Mouse (Mus musculus): ENCODE measurements around the gene Cabp1. TPM values are rescaled to one million over a fixed set of nuclear protein-coding genes. Genes with fewer than 3 reads are reported as not detected.
"Not testable (repeated sequence)": the region's sequence is repeated elsewhere in the genome, so short reads cannot be mapped to it uniquely, and the experiment has no call there.

The Cabp1 gene
- total RNA-seq, 2 experiments from 2014 or later = 309 to 312 TPM

- intact Hi-C loops (cut with DNase I) = loop anchor here (2.0 kb wide), 1 partner anchor 34 kb away; no protein-coding TSS in a partner anchor
- peak; percentile 99 to 100 for DNase-seq (ENCODE audit: low spot score in 2 of 2)
Observed at GRCm38 (mm10) chr5:115158040-115158983, 35.9 kb downstream of the Cabp1 start, which contains the start of gene Mlec. Gene Mlec, minus strand, starts transcription at chr5:115158179.

- DNase-seq (ENCODE audit: low spot score in 2 of 2) = no peak
- intact Hi-C loops (cut with DNase I) = no loop called here
Observed at GRCm38 (mm10) chr5:115156933-115157589, 37.1 kb downstream of the Cabp1 start.

- no peak for DNase-seq (ENCODE audit: low spot score in 2 of 2)
- intact Hi-C loops (cut with DNase I) = no loop called here
Observed at GRCm38 (mm10) chr5:115156401-115156800, 37.8 kb downstream of the Cabp1 start.

- no peak for DNase-seq (ENCODE audit: low spot score in 2 of 2)
- intact Hi-C loops (cut with DNase I) = no loop called here
Observed at GRCm38 (mm10) chr5:115155831-115156230, 38.4 kb downstream of the Cabp1 start.

GRCm38 (mm10) chr5:115155156-115155631, 39.0 kb downstream of the Cabp1 start:
- intact Hi-C loops (cut with DNase I) = no loop called here
- no peak for DNase-seq (ENCODE audit: low spot score in 2 of 2)

GRCm38 (mm10) chr5:115152132-115152956, 41.8 kb downstream of the Cabp1 start:
- no peak for DNase-seq (ENCODE audit: low spot score in 2 of 2)
- intact Hi-C loops (cut with DNase I) = no loop called here

- no peak for DNase-seq (ENCODE audit: low spot score in 2 of 2)
- intact Hi-C loops (cut with DNase I) = no loop called here
Observed at GRCm38 (mm10) chr5:115151457-115151856, 42.7 kb downstream of the Cabp1 start.

- intact Hi-C loops (cut with DNase I) = no loop called here
- no peak for DNase-seq (ENCODE audit: low spot score in 2 of 2)
Observed at GRCm38 (mm10) chr5:115150991-115151390, 43.2 kb downstream of the Cabp1 start.

- no peak for DNase-seq (ENCODE audit: low spot score in 2 of 2)
- intact Hi-C loops (cut with DNase I) = no loop called here
Observed at GRCm38 (mm10) chr5:115149675-115150459, 44.3 kb downstream of the Cabp1 start.

GRCm38 (mm10) chr5:115148872-115149271, 45.3 kb downstream of the Cabp1 start:
- intact Hi-C loops (cut with DNase I); DNase-seq (ENCODE audit: low spot score in 2 of 2): not testable (repeated sequence)

- no peak for DNase-seq (ENCODE audit: low spot score in 2 of 2)
- intact Hi-C loops (cut with DNase I) = no loop called here
Observed at GRCm38 (mm10) chr5:115148378-115148777, 45.8 kb downstream of the Cabp1 start.

GRCm38 (mm10) chr5:115147388-115147787, 46.8 kb downstream of the Cabp1 start:
- intact Hi-C loops (cut with DNase I) = no loop called here
- no peak for DNase-seq (ENCODE audit: low spot score in 2 of 2)

- DNase-seq (ENCODE audit: low spot score in 2 of 2) = no peak
- intact Hi-C loops (cut with DNase I) = no loop called here
Observed at GRCm38 (mm10) chr5:115146747-115147130, 47.4 kb downstream of the Cabp1 start.

GRCm38 (mm10) chr5:115145976-115146746, 48.0 kb downstream of the Cabp1 start:
- intact Hi-C loops (cut with DNase I) = no loop called here
- DNase-seq (ENCODE audit: low spot score in 2 of 2) = no peak

- intact Hi-C loops (cut with DNase I) = no loop called here
- DNase-seq (ENCODE audit: low spot score in 2 of 2) = no peak
Observed at GRCm38 (mm10) chr5:115145253-115145968, 48.8 kb downstream of the Cabp1 start.

GRCm38 (mm10) chr5:115144471-115144870, 49.7 kb downstream of the Cabp1 start:
- no peak for DNase-seq (ENCODE audit: low spot score in 2 of 2)
- intact Hi-C loops (cut with DNase I) = no loop called here

GRCm38 (mm10) chr5:115143552-115143951, 50.6 kb downstream of the Cabp1 start:
- intact Hi-C loops (cut with DNase I) = no loop called here
- no peak for DNase-seq (ENCODE audit: low spot score in 2 of 2)
